Mouse (Mus musculus) liver, embryonic 12.5 days (tissue): ENCODE data around the gene Tmem132b. TPM values are rescaled to one million over a fixed set of nuclear protein-coding genes. Genes with fewer than 3 reads are reported as not detected.

ENCODE experiments used
- ATAC-seq: fragments of 200-750 bp; cut with Nextera tagmentation; 2 replicates; pipeline ENCODE4 v1.8.0; 2017; ENCODE audit warnings: moderate number of reproducible peaks, mild to moderate bottlenecking, moderate library complexity
- H3K27ac ChIP-seq: fragments of 300-500 bp; sonication (generic); 2 replicates; pipeline ENCODE4 v1.5.1; 2016; ENCODE audit warnings: mild to moderate bottlenecking
- H3K27me3 ChIP-seq: fragments of 300-500 bp; sonication (generic); replicated peaks from 2 replicates; pipeline ENCODE4 v1.6.1; 2016; ENCODE audit warnings: mild to moderate bottlenecking, moderate library complexity
- H3K36me3 ChIP-seq: fragments of 300-500 bp; sonication (generic); 2 replicates; pipeline ENCODE4 v1.6.1; 2016; ENCODE audit warnings: mild to moderate bottlenecking, moderate library complexity
- H3K4me1 ChIP-seq: fragments of 300-500 bp; sonication (generic); 2 replicates; pipeline ENCODE4 v1.6.1; 2016
- H3K4me2 ChIP-seq: fragments of 300-500 bp; sonication (generic); 2 replicates; pipeline ENCODE4 v1.6.1; 2016; ENCODE audit warnings: mild to moderate bottlenecking, moderate library complexity
- H3K4me3 ChIP-seq: fragments of 300-500 bp; sonication (generic); 2 replicates; pipeline ENCODE4 v1.5.1; 2016; ENCODE audit warnings: mild to moderate bottlenecking, moderate library complexity
- H3K9ac ChIP-seq: fragments of 300-500 bp; sonication (generic); 2 replicates; pipeline ENCODE4 v1.6.1; 2016; ENCODE audit warnings: mild to moderate bottlenecking, moderate library complexity
- H3K9me3 ChIP-seq: fragments of 300-500 bp; sonication (generic); replicated peaks from 2 replicates; pipeline ENCODE4 v1.6.1; 2016; ENCODE audit warnings: mild to moderate bottlenecking, moderate library complexity
- WGBS: fragments of 180-500 bp; shearing (Covaris S2); methylation state at CpG from one replicate; pipeline ENCODE4 v1.1.7; 2016; ENCODE audit not compliant: insufficient replicate concordance; 5-methylcytosine and 5-hydroxymethylcytosine counted together
- polyA plus RNA-seq: library from polyadenylated mRNA; unstranded; fragments of >200 nt; fragmentation: Nextera tagmentation; extraction: Ambion mirVana; gene quantifications from 2 replicates; pipeline ENCODE4 v1.2.1, GENCODE M21; 2016

Gene Tmem132b
- polyA plus RNA-seq, 1 experiment from 2014 or later = 0.02 TPM

DNA sequence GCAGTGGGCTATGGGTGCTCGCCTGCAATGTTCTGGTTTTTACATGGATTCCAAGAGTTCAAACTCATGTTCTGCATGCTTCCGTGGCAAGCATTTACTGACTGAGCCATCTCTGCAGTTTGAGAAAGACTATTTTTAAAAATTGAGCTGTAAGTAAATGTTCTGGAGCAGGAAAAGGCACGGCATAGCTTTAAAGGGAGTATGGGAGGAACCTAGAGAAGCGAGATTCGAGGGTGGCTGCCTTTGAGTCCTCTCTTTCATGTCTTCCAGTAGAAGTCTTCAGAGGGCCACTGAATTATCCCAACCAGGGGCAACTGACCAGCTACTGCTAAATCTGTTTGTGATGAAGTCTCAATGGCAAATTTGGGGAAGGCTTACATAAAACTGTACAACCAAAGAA lies 221.0 kb downstream of the Tmem132b start:
- H3K9me3 ChIP-seq = peaks cover 73% of the 10 kb centered on the region
- no peak for ATAC-seq
- no peak overlapping the region for H3K9ac ChIP-seq
- H3K27ac ChIP-seq = no peak overlapping the region
- no peaks in the 10 kb centered on the region for H3K27me3 ChIP-seq
- H3K4me3 ChIP-seq = no peak overlapping the region
- WGBS = 51% methylated on average over 5 of the region's 5 CpGs
- no peaks in the 10 kb centered on the region for H3K36me3 ChIP-seq
- H3K4me1 ChIP-seq = no peaks in the 10 kb centered on the region
- H3K4me2 ChIP-seq = no peak overlapping the region

DNA sequence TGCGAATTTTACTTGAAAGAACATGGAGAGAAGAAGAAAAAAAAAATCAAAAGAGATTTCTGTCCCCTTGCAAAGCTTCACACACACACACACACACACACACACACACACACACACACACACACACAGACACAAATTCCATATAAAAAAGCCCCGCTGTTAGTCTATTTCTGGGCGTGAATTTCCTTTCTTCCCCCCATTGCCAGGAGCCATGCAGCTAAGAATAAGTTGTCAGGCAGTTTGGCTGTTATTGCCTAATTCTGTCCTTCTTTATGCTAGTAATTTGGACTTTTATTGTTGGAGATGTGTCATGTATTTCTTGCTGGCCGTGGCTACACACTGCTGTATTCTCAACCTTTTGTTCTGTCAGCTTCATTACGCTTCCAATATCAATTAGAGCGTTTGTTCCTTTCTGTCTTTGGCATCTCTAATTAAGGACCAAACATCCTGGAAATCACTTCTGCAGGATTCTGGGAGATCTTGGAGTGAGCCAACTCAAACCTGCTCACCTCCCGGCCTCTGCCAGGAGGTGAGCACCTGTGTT lies 225.5 kb downstream of the Tmem132b start:
- Histone ChIP-seq H3K27me3 (no peaks in the 10 kb centered on the region), H3K27ac (no peak overlapping the region), H3K4me3 (no peak overlapping the region), H3K36me3 (no peaks in the 10 kb centered on the region), H3K4me2 (no peak overlapping the region), H3K9ac (no peak overlapping the region), H3K9me3 (peaks cover 64% of the 10 kb centered on the region), H3K4me1 (no peaks in the 10 kb centered on the region)
- no peak for ATAC-seq
- WGBS = 70% methylated on average over 7 of the region's 7 CpGs

DNA sequence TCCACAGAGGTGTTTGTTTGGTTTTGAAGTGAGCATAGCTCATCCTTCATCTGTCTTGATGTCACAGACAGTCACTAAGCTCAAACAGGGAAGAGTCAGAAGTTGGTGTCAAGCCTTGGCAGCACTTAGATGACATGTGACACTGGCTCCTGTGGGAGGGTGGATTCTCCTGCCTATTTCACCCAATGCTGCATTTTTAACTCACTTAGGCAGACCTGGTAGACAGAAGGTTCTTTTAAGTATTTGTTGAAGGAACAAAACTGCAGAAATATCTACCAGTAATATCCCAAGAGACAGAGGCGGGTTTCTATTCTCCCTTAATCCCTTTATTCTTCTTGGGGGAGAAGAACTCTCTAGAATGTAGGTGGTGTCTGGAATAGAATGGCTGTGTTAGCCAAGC lies 226.9 kb downstream of the Tmem132b start:
- 52% methylated on average over 1 of the region's 1 CpGs for WGBS
- Histone ChIP-seq H3K36me3 (no peaks in the 10 kb centered on the region), H3K4me3 (no peak overlapping the region), H3K4me1 (no peaks in the 10 kb centered on the region), H3K27ac (no peak overlapping the region), H3K4me2 (no peak overlapping the region), H3K27me3 (no peaks in the 10 kb centered on the region), H3K9ac (no peak overlapping the region), H3K9me3 (peaks cover 79% of the 10 kb centered on the region)
- ATAC-seq = no peak

DNA sequence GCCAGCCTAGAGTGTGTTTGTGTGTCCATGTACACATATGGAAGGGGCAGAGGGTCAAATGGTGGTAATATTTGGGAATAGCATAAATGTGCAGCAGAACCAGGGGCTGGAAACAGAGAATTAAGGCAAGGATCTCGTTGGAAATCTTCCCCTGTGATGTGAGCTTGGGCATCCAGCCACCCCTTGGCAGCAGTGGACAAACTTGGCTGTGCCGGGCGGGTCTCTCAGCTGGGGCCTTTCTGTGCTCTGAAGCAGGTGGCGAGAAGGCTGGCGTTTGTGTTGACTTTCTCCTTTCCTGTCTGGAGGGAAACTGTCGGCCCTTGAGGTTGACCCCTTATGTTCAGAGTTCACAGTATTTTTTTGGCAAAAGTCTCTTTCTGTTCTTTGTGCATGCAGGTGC lies 235.4 kb downstream of the Tmem132b start:
- H3K36me3 ChIP-seq = no peaks in the 10 kb centered on the region
- H3K4me1 ChIP-seq = no peaks in the 10 kb centered on the region
- no peak for ATAC-seq
- H3K27me3 ChIP-seq = no peaks in the 10 kb centered on the region
- H3K4me3 ChIP-seq = no peak overlapping the region
- WGBS = 61% methylated on average over 6 of the region's 6 CpGs
- no peak overlapping the region for H3K9ac ChIP-seq
- H3K9me3 ChIP-seq = peaks cover 70% of the 10 kb centered on the region
- H3K27ac ChIP-seq = no peak overlapping the region
- no peak overlapping the region for H3K4me2 ChIP-seq

DNA sequence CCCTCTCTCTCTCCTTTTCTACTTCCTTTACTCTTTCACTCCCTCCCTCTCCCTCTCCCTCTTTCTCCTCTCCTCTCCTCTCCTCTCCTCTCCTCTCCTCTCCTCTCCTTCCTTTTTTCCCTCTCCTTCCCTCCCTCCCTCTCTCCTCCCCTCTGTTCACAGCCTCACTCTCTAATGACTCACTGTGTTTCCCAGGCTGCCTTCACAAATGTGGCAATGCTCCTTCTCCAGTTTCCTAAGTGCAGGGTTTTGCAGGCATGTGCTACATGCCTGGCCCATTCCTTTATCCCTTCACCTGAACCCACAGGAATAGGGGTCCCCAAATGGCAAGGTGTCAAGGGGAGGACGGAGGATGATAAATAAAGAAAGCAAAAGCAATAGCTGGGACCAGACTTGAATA lies 236.4 kb downstream of the Tmem132b start:
- H3K4me1 ChIP-seq = no peaks in the 10 kb centered on the region
- no peak overlapping the region for H3K4me2 ChIP-seq
- 61% methylated on average over 1 of the region's 1 CpGs for WGBS
- no peaks in the 10 kb centered on the region for H3K36me3 ChIP-seq
- H3K27me3 ChIP-seq = no peaks in the 10 kb centered on the region
- no peak for ATAC-seq
- H3K4me3 ChIP-seq = no peak overlapping the region
- H3K9ac ChIP-seq = no peak overlapping the region
- H3K9me3 ChIP-seq = peaks cover 63% of the 10 kb centered on the region
- no peak overlapping the region for H3K27ac ChIP-seq

DNA sequence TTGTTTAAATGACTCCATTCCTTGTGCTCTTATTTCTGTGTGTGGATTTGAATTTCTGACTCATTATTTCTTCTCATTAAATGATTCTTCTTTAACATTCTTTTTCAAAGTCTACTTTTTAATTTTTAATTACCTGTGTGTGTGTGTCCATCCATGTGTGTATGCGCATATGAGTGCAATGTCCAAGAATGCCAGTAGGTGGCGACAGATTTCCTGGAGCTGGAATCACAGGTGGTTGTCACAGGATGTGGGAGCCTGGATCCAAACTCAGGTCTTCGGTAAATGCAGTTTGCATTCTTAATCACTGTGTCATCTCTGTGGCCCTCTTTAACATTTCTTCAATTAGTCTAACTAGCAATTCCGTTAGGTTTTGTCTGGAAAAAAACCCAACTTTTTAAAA lies 240.7 kb downstream of the Tmem132b start:
- no peaks in the 10 kb centered on the region for H3K27me3 ChIP-seq
- no peak overlapping the region for H3K4me3 ChIP-seq
- no peak overlapping the region for H3K9ac ChIP-seq
- H3K27ac ChIP-seq = no peak overlapping the region
- ATAC-seq = no peak
- no peaks in the 10 kb centered on the region for H3K4me1 ChIP-seq
- H3K4me2 ChIP-seq = no peak overlapping the region
- 79% methylated on average over 4 of the region's 4 CpGs for WGBS
- H3K36me3 ChIP-seq = no peaks in the 10 kb centered on the region
- peaks cover 51% of the 10 kb centered on the region for H3K9me3 ChIP-seq

DNA sequence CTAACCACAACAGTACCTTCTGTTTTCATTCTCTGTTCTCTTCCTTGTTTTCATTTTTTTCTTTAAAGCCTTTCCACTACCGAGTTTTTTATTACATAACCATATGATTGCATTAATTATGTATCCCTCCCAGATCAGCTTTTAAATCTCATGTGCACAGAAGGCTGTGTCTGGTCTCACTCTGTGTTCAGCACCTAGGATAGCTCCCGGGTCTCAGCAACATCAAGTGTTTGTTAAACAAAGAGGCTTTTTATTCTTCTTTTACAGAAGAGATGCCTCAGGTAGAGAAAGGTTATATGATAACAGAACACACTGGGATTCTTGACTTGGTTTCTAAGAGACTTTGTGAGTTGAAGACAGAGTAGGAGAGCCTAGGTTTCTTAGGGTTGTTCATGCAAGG lies 241.2 kb downstream of the Tmem132b start:
- ATAC-seq = no peak
- no peaks in the 10 kb centered on the region for H3K4me1 ChIP-seq
- no peak overlapping the region for H3K4me2 ChIP-seq
- no peak overlapping the region for H3K4me3 ChIP-seq
- H3K27ac ChIP-seq = no peak overlapping the region
- H3K27me3 ChIP-seq = no peaks in the 10 kb centered on the region
- H3K9ac ChIP-seq = no peak overlapping the region
- no peaks in the 10 kb centered on the region for H3K36me3 ChIP-seq
- WGBS = 41% methylated on average over 2 of the region's 2 CpGs
- peaks cover 50% of the 10 kb centered on the region for H3K9me3 ChIP-seq

DNA sequence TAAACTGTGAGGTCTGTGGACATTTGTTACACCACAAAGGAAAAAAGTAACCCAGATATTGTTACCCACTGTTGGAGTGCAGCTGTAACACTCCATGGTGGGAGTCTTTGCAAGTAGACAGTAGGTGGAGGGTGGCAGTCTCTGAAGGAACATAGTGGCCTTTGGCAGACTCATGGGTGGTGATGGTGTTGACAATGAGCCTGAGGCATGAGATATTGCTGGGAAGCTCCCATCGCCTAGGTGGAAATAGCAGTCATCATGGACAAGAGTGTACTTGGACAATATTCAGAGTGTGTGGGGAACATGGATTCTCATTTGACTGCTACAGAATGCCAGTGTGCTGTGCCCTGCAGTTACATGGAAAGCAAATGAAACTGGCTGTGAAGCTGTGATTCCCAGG lies 248.8 kb downstream of the Tmem132b start:
- WGBS = 64% methylated on average over 1 of the region's 1 CpGs
- no peaks in the 10 kb centered on the region for H3K36me3 ChIP-seq
- no peak overlapping the region for H3K4me3 ChIP-seq
- H3K27me3 ChIP-seq = no peaks in the 10 kb centered on the region
- H3K4me1 ChIP-seq = no peaks in the 10 kb centered on the region
- H3K9me3 ChIP-seq = peaks cover 86% of the 10 kb centered on the region
- no peak for ATAC-seq
- no peak overlapping the region for H3K4me2 ChIP-seq
- no peak overlapping the region for H3K27ac ChIP-seq
- H3K9ac ChIP-seq = no peak overlapping the region

DNA sequence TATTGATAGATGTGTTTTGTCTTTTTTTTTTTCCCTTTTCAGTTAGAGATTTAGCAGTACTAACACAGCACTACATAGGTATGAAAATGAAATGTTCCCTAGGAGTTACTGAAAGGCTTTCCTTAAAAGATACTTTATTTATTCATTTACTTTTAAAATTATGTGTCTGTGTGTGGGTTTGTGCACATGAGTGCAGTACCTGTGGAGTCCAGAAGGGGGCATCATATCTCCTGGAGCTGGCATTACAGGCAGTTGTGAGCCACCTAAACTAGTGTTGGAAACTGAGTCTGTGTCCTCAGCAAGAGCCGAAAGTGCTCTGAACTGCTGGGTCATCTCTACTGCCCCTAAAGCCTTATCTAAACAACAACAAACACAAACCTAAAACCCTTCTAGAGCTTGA lies 261.1 kb downstream of the Tmem132b start:
- no peaks in the 10 kb centered on the region for H3K27me3 ChIP-seq
- 79% methylated on average over 1 of the region's 1 CpGs for WGBS
- H3K9me3 ChIP-seq = peaks cover 33% of the 10 kb centered on the region
- H3K9ac ChIP-seq = no peak overlapping the region
- H3K4me2 ChIP-seq = no peak overlapping the region
- no peaks in the 10 kb centered on the region for H3K36me3 ChIP-seq
- no peaks in the 10 kb centered on the region for H3K4me1 ChIP-seq
- H3K4me3 ChIP-seq = no peak overlapping the region
- ATAC-seq = no peak
- no peak overlapping the region for H3K27ac ChIP-seq

DNA sequence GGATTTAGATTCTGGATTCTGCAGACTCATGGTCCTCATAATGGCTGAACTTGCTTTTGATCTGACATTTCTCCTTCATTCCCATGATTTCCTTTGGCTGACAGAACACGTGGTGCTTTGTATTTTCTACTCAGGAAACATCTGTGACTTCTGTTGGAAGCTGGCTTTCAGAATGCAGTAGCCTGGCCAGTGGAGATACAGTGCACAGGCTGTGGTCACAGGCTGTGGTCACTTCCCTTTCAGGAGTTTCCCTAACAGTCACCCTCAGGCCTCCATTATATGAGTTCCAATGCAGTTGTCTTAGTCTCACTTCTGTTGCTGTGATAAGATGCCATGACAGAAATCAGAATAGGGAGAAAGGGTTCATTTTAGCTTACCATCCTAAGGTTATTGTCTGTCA lies 262.7 kb downstream of the Tmem132b start:
- ATAC-seq = no peak
- Histone ChIP-seq H3K27ac (no peak overlapping the region), H3K4me2 (no peak overlapping the region), H3K4me1 (no peaks in the 10 kb centered on the region), H3K4me3 (no peak overlapping the region), H3K27me3 (no peaks in the 10 kb centered on the region), H3K9me3 (peaks cover 33% of the 10 kb centered on the region; the same call in 1 of the 2 replicates), H3K36me3 (no peaks in the 10 kb centered on the region), H3K9ac (no peak overlapping the region)
- WGBS = 17% methylated on average over 1 of the region's 1 CpGs

DNA sequence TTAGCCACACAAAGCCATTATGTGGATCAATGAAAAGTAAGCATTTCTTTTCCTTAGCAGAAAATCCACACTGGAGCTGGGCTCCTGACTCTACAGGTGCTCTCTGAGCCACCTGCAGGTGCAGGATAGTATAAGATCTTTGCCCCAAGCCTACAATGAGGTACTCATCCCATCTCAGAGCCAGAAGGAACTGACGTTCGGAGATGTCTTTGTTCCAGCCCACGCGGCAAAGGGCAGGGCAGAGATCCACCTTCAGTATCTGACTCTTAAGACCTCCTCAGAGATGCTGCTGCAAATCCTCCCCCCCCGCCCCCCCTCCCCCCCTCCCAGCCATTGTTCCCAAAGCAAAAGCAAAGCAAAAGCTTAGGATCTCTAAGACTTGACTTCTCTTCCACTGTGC lies 268.0 kb downstream of the Tmem132b start:
- ATAC-seq = no peak

DNA sequence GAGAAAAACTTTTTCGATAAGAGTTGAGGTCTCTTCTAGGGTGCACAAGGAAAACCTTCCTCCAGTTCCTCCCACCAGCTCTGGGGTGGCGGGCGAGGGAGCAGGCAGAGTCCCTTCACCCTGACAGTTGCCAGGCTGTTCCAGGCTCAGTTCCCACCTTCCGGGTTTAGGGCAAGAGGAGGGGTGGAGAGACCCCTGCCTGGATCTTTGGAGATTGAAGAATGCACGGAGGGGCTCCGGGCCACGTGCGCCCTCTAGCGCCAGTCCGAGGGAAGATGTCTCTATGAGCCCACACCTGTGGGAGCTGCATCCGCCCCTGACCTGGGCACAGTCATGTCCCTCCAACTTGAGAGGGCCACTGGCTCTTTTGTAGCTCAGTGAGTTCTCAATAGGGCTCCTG lies 268.5 kb downstream of the Tmem132b start:
- H3K27me3 ChIP-seq = no peaks in the 10 kb centered on the region
- H3K9me3 ChIP-seq = peaks cover 40% of the 10 kb centered on the region; the same call in 1 of the 2 replicates
- no peak overlapping the region for H3K27ac ChIP-seq
- no peaks in the 10 kb centered on the region for H3K4me1 ChIP-seq
- H3K9ac ChIP-seq = no peak overlapping the region
- H3K36me3 ChIP-seq = no peaks in the 10 kb centered on the region
- ATAC-seq = no peak
- no peak overlapping the region for H3K4me3 ChIP-seq
- H3K4me2 ChIP-seq = no peak overlapping the region
- 17% methylated on average over 11 of the region's 11 CpGs for WGBS

More for the DNA sequence above, 268.0 kb downstream of the Tmem132b start:
- Histone ChIP-seq H3K4me2 (no peak overlapping the region), H3K4me3 (no peak overlapping the region), H3K9ac (no peak overlapping the region), H3K4me1 (no peaks in the 10 kb centered on the region), H3K27me3 (no peaks in the 10 kb centered on the region), H3K9me3 (0 out of 2 replicates have a peak, but pooled peaks cover 36% of the 10 kb centered on the region), H3K36me3 (no peaks in the 10 kb centered on the region), H3K27ac (no peak overlapping the region)
- 57% methylated on average over 4 of the region's 5 CpGs for WGBS

DNA sequence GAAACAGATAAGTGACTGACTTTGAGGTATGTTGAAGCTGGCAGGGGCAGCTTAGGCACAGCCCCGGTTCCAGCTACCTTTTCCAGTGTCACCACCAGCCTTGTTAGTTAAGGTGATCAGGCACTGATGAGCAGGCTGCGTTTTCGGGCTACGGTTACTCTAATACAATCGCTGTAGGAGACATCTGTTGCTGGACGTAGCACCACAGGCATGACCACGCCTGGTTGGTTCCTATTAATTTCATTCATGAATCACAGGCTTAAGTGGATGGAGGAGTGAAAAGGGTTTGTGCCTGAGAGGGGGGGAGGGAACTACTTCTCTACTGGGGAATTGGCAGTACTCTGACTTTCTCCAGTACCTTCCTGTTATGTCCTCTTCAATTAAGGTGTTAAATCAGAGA lies 271.2 kb downstream of the Tmem132b start:
- Histone ChIP-seq H3K4me2 (no peak overlapping the region), H3K9ac (no peak overlapping the region), H3K27me3 (no peaks in the 10 kb centered on the region), H3K9me3 (peaks cover 60% of the 10 kb centered on the region; the same call in 1 of the 2 replicates), H3K36me3 (no peaks in the 10 kb centered on the region), H3K4me1 (no peaks in the 10 kb centered on the region), H3K4me3 (no peak overlapping the region), H3K27ac (no peak overlapping the region)
- WGBS = 66% methylated on average over 7 of the region's 7 CpGs
- ATAC-seq = no peak
